Mouse (Mus musculus) urinary bladder, postnatal 25 days (tissue): ENCODE data around the gene Bex3.

ENCODE experiments used
- DNase-seq: peaks from one replicate; pipeline ENCODE4 v3.0.0; 2022; ENCODE audit warnings: low spot score

Bex3 gene

DNA sequence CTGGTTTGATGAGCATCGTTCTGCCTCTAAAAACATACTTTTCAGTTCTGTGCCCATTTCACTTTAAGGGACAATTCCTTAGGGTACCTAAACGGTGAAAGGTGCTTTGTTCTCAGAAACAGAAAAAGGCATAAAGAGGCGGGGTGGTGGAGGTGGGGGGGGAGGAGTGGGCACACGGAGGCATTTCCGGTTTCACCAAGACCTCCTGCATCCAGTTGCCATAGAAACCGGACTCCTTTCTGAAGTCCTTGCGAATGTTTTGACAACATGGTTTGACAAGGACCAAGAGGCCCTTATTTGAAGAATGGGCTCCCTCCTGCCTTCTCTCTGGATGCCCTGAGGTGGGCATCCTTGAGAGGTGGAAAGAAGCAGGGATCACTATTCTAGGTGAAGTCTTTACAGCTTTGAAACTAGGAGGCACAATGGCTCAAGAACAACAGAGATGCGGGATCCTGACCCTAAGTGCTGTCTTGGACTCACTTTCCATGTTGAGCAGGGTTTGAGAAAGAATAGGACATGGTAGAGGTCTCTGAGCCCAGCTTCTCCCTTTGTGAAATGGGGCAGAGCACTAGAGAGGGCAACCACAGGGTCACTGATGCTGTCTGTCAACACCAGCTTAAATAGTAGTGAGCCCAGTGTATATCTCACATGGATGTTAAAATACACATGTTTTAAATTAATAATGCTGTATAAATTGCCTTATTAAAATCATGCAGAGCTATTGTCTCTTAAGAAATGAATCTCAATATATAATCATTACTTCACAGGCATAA is 43.9 kb downstream of the Bex3 start:
- no peak for DNase-seq

DNA sequence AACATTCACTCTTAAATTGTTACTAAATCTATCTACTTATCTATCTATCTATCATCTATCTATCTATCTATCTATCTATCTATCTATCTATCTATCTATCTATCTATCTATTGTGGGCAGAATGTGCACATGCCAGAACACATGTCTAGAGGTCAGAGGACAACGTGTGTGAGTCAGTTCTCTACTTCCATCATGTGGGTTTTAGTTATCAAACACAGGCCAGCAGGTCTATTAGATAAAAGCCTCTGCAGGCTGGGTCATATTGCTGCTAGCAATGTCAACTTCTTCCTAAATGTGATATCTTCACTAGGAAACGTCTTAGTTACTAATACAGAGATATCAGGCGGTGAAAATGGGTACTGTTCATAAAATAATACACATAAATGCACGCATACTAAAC is 49.9 kb downstream of the Bex3 start:
- DNase-seq, result no peak
